Mouse (Mus musculus) left cerebral cortex, postnatal 4 days (tissue): Measurements from ENCODE around the gene Sec31a. TPM values are rescaled to one million over a fixed set of nuclear protein-coding genes. Genes with fewer than 3 reads are reported as not detected.

Experiments
- DNase-seq: peaks from one replicate; pipeline ENCODE4 v3.0.0-alpha.2; 2022
- intact Hi-C: fragments of 180-260 bp; cut with DNase I; formaldehyde crosslinking; loops from one replicate; pipeline ENCODE4 v1.15.1; 2025
- total RNA-seq, 2 experiments: library from RNA; stranded (reverse); gene quantifications; 2 replicates each; pipeline ENCODE4 v1.2.3; 2021

The Sec31a gene
- total RNA-seq, 2 experiments from 2014 or later: 104 to 115 TPM

- no peak for DNase-seq
- intact Hi-C loops: no loop called here
These were observed 103.6 kb downstream of the Sec31a start for GRCm38 (mm10) chr5:100312391-100312790.

Other genes with a start within 250 kb of the Sec31a start
- 10 to 100 TPM; 18.4 to 18.6 TPM for gene Lin54, start 84.4 kb upstream of the Sec31a start, total RNA-seq
- 10 to 100 TPM; 80.3 to 83.3 TPM for gene Cops4, start 102.1 kb upstream of the Sec31a start, total RNA-seq
- gene Plac8, start 156.0 kb upstream of the Sec31a start, total RNA-seq: 1 to 10 TPM in 1 of 2 experiments, not detected in 1; 1.9 TPM